Mouse (Mus musculus) bone marrow macrophage, adult 2 months (primary cell): Measurements from ENCODE around the gene H6pd.

Experiments used
- CTCF ChIP-seq: IDR thresholded peaks from 2 replicates; pipeline ENCODE4 v1.5.1; 2012; ENCODE audit warnings: low read depth, mild to moderate bottlenecking, low read length, moderate library complexity
- POLR2A ChIP-seq: IDR thresholded peaks from 2 replicates; pipeline ENCODE4 v1.6.1; 2012; ENCODE audit warnings: mild to moderate bottlenecking, low read depth, low read length, borderline replicate concordance

DNA sequence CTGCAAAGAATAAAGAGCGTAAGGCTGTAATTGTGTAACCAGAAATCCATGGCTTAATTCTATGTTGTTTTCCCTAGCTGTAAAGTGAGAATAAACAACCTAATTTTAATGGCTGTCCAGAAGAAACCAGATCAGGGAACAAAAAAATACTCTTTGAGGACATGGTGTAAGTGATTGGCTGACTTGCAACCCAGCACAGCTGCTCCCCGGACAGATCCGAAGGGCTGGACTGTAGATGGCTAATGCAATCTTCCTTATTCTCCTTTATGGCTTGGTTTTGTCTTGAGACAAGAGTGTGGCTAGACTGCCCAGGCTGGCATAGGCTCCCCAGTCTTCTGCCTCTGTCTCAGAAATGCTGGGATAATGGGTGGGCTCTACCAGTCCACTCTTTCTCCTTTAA, 1.4 kb downstream of the H6pd start:
- TF ChIP-seq CTCF (no peak), POLR2A (no peak)
